Mouse (Mus musculus) neural tube, embryonic 15.5 days (tissue): ENCODE results near the gene Atp8b4. TPM values are rescaled to one million over a fixed set of nuclear protein-coding genes. Genes with fewer than 3 reads are reported as not detected.
A peak's percentile ranks its signal among the peaks of the same experiment; 100 is the strongest.

Source experiments
- ATAC-seq: fragments of 200-750 bp; cut with Nextera tagmentation; 2 replicates; pipeline ENCODE4 v1.8.0; 2017; ENCODE audit warnings: mild to moderate bottlenecking, moderate TSS enrichment, moderate library complexity; ENCODE audit not compliant: low FRiP score
- H3K27ac ChIP-seq: fragments of 300-500 bp; sonication (generic); replicated peaks from 2 replicates; pipeline ENCODE4 v1.5.1; 2015; ENCODE audit warnings: mild to moderate bottlenecking, inconsistent platforms
- H3K27me3 ChIP-seq: fragments of 300-500 bp; sonication (generic); replicated peaks from 2 replicates; pipeline ENCODE4 v1.6.1; 2015; ENCODE audit warnings: inconsistent platforms
- H3K36me3 ChIP-seq: fragments of 300-500 bp; sonication (generic); 2 replicates; pipeline ENCODE4 v1.6.1; 2015; ENCODE audit warnings: inconsistent platforms
- H3K4me1 ChIP-seq: fragments of 300-500 bp; sonication (generic); 2 replicates; pipeline ENCODE4 v1.6.1; 2015; ENCODE audit warnings: inconsistent platforms
- H3K4me2 ChIP-seq: fragments of 300-500 bp; sonication (generic); 2 replicates; pipeline ENCODE4 v1.6.1; 2015; ENCODE audit warnings: inconsistent platforms, mild to moderate bottlenecking, moderate library complexity
- H3K4me3 ChIP-seq: fragments of 300-500 bp; sonication (generic); replicated peaks from 2 replicates; pipeline ENCODE4 v1.5.1; 2015; ENCODE audit warnings: mild to moderate bottlenecking, inconsistent platforms
- H3K9ac ChIP-seq: fragments of 300-500 bp; sonication (generic); replicated peaks from 2 replicates; pipeline ENCODE4 v1.6.1; 2015; ENCODE audit warnings: mild to moderate bottlenecking, inconsistent platforms
- H3K9me3 ChIP-seq: fragments of 300-500 bp; sonication (generic); replicated peaks from 2 replicates; pipeline ENCODE4 v1.6.1; 2016; ENCODE audit warnings: inconsistent platforms
- WGBS: fragments of 180-500 bp; shearing (Covaris S2); methylation state at CpG from one replicate; pipeline ENCODE4 v1.1.7; 2015; ENCODE audit warnings: mixed read lengths; 5-methylcytosine and 5-hydroxymethylcytosine counted together
- polyA plus RNA-seq: library from polyadenylated mRNA; unstranded; fragments of >200 nt; fragmentation: Nextera tagmentation; extraction: Ambion mirVana; gene quantifications from 2 replicates; pipeline ENCODE4 v1.2.1, GENCODE M21; 2015

The Atp8b4 gene
- polyA plus RNA-seq, 1 experiment from 2014 or later, result 0.08 TPM

DNA sequence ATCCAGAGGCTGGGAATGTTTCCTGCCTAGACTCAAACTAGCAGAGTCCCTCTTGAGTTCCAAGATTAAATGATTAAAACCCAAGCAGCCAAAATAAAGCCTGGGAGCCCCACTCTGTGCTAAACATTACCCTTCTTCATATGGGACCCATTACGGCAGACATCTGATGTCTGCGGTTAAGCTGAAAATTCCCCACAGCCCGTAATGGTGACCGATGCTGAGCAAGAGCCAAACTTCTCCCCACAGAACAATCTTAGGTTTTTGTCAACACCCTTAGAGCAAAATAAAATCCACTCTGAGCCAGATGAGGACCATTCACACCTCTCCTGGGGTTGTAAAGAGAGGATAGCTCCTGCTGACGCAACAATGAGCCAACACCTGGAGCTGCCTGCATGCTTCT is 120.2 kb downstream of the Atp8b4 start:
- WGBS, result 73% methylated on average over 5 of the region's 5 CpGs
- Histone ChIP-seq H3K9me3 (no peaks in the 10 kb centered on the region), H3K4me1 (no peaks in the 10 kb centered on the region), H3K4me2 (no peak overlapping the region), H3K27me3 (no peaks in the 10 kb centered on the region), H3K4me3 (no peak overlapping the region), H3K9ac (no peak overlapping the region), H3K27ac (no peak overlapping the region), H3K36me3 (no peaks in the 10 kb centered on the region)
- ATAC-seq, result no peak

DNA sequence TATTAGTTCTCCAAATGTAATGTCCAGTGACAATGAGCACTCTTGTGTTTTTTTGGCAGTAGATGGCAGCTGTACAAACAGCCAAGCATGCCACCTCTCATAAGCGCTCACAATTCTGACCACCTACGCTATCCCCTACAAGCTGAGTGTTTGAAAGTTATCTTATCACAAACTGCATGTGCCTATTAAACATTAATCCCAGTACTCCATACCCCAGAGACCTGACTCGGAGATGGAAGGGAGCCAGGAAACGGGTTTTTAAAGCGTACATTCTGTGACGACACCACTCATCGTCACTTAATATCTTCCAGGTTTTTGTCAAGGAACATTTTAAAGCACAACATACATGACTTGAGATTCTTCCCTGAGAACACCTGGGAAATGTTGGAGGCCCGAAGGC is 128.8 kb downstream of the Atp8b4 start:
- 90% methylated on average over 8 of the region's 8 CpGs for WGBS
- no peak overlapping the region for H3K27ac ChIP-seq
- H3K36me3 ChIP-seq, result no peaks in the 10 kb centered on the region
- no peak overlapping the region for H3K9ac ChIP-seq
- ATAC-seq, result no peak
- no peak overlapping the region for H3K4me3 ChIP-seq
- no peaks in the 10 kb centered on the region for H3K4me1 ChIP-seq
- no peaks in the 10 kb centered on the region for H3K27me3 ChIP-seq
- H3K9me3 ChIP-seq, result no peaks in the 10 kb centered on the region
- H3K4me2 ChIP-seq, result no peak overlapping the region

DNA sequence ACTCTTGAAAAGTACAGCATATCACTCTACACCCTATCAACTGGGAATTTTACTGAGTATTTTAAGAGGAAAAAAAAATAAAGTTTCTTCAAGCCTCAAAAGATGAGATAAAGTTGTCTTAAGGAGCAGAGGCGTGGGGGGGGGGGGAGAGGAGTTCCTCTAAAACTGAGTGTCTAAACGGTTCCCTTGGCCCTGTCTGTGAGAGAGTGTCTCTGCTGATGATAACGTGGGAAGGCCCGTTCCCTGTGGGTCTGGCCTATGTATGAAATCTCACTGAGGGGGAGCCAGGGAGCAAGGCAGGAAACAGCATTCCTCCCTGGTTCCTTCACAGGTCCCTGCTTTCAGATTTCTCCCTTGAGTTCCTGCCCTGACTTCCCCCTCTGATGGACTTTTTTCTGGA is 130.7 kb downstream of the Atp8b4 start:
- Histone ChIP-seq H3K27me3 (no peaks in the 10 kb centered on the region), H3K27ac (no peak overlapping the region), H3K36me3 (no peaks in the 10 kb centered on the region), H3K4me3 (no peak overlapping the region), H3K4me2 (no peak overlapping the region), H3K4me1 (no peaks in the 10 kb centered on the region), H3K9me3 (no peaks in the 10 kb centered on the region), H3K9ac (no peak overlapping the region)
- 78% methylated on average over 4 of the region's 4 CpGs for WGBS
- no peak for ATAC-seq

DNA sequence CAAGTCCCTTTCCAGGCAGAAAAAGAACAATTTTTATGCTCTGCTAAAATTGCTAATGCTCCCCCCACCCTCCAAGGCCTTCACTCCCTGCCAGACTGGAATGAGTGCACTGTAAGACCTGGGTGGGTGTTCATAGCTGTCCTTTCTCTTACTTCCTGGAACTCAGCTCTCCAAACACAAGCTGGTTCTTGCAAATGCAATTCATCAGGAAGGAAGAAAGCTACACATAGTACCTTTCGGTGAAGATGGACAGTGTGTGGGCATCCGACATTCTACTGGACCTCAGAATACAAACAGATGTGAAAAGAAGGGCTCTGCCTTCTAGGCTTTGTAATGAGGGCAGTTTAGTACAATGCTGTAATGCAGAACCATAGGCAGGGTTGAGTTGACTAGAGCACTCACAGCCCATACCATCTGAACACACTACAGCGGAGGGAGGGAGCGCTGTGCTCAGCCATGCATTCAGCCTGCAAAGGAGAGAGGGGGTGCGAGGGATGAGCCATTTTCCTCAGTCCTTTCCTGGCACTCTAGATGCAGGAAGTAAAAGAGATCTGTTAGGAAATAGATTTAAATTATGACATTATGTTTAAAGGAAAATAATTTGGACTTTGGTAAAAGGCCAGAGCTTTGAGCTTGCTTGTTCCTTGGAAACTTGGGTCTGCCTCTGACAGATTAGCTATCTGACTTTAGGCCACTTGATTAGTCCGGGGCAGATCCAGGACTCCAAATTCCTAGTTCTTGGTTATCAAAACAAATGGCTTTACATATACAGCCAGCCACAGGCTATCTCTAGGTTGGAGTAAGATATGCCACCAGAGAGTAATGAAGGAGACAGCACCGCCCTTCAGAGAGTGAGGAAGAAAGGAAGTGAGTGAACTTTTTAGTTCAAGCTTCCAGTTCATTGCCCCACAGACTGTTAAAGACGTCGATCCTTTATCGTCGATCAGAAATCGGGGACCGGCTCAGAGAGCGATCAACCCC is 136.4 kb downstream of the Atp8b4 start:
- 88% methylated on average over 14 of the region's 14 CpGs for WGBS
- no peaks in the 10 kb centered on the region for H3K27me3 ChIP-seq
- H3K36me3 ChIP-seq, result no peaks in the 10 kb centered on the region
- no peak overlapping the region for H3K27ac ChIP-seq
- no peaks in the 10 kb centered on the region for H3K4me1 ChIP-seq
- H3K9me3 ChIP-seq, result no peaks in the 10 kb centered on the region
- no peak for ATAC-seq
- no peak overlapping the region for H3K4me3 ChIP-seq
- no peak overlapping the region for H3K4me2 ChIP-seq
- no peak overlapping the region for H3K9ac ChIP-seq

DNA sequence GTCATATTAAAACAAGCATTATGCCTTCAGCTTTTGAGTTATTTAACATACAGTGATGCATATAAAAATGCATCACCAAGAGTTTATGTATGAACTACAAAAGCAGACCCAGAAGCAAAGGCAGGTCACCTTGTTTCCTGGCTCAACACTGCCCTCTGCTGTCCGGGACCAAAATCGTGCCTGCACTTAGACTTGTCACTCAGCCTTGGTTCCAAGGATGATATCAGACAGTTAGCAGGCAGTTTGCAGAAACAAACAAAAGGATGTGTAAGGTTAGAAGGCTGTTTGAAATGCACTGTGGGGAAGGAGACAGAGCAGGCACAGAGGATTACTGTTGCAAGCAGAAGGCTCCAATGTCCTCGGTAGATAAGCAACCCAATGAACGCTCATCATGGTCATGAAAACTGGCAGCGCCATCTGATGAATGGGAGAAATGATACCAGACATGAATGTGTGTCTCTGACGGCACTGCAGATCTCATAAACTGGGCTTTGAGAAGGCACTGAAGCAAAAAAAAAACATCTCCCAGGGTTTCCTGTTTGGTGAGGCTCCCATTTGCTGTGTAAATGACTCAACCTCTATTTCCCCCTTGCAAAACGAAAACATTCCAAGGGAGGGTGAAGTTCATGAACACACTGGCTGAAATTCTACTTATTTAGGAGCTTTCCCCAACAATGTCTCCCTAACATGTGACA is 137.3 kb downstream of the Atp8b4 start:
- no peak overlapping the region for H3K4me3 ChIP-seq
- WGBS, result 53% methylated on average over 7 of the region's 7 CpGs
- 0 out of 2 replicates have a peak, but pooled peaks have one; percentile 55 for ATAC-seq
- H3K9ac ChIP-seq, result no peak overlapping the region
- H3K27me3 ChIP-seq, result no peaks in the 10 kb centered on the region
- H3K36me3 ChIP-seq, result no peaks in the 10 kb centered on the region
- no peaks in the 10 kb centered on the region for H3K4me1 ChIP-seq
- H3K9me3 ChIP-seq, result no peaks in the 10 kb centered on the region
- H3K4me2 ChIP-seq, result no peak overlapping the region
- H3K27ac ChIP-seq, result no peak overlapping the region

DNA sequence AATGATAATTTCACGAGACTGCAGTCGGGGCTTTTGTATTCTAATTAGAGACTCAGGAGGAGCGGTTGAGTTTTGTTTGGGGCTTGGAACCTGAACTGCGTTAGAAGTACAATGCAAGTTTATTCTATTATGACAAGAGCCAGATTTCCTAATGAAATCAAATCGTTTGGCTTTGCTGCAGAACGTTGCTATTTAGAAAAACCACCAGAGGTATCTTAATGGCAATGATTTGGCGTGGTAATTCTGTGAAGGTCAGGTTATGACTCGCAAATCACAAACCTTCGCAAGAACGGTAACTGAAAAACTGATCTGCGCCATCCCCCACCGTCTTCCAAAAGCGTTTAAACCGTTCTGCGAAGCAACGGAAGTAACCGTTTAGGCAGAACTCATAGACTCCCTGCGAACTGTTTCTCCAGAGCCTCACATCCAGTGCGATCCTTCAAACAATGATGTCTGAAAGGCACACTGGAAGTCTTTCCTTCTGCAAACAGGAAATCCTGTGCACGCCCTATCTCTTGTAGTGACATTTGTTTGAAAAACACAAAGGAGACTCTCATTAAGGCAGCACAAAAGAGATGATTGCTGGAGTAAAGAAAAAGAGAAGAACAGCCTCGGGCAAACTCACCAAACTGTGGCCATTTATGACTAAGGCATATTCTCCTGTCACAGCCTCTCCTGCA is 139.2 kb downstream of the Atp8b4 start:
- Histone ChIP-seq H3K27ac (no peak overlapping the region), H3K27me3 (no peaks in the 10 kb centered on the region), H3K9ac (no peak overlapping the region), H3K9me3 (no peaks in the 10 kb centered on the region), H3K36me3 (no peaks in the 10 kb centered on the region), H3K4me1 (no peaks in the 10 kb centered on the region), H3K4me3 (no peak overlapping the region), H3K4me2 (peak overlapping the region; percentile 18)
- WGBS, result 46% methylated on average over 21 of the region's 21 CpGs
- no peak for ATAC-seq

DNA sequence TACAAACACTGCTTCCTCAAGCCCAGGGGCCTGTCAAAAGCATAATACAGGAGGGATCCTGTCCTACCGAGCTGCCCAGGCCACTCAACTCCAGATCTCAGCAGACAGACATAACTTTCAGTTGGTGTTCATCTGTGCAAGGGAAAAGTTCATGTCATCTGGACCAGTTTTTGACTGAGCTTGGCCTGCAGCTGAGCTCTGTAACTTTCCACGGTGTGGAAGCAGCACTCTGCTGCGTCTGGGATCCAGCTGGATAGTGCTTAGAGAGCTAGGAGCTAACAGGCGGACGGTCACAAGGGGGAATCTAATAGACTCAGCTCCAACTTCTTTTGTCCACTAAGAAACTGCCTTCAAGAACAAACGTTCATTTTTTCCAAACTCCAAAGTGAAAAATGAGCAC is 139.8 kb downstream of the Atp8b4 start:
- H3K27me3 ChIP-seq, result no peaks in the 10 kb centered on the region
- no peak overlapping the region; the same call in 1 of the 2 replicates for H3K4me2 ChIP-seq
- 58% methylated on average over 6 of the region's 6 CpGs for WGBS
- H3K4me1 ChIP-seq, result no peaks in the 10 kb centered on the region
- H3K9ac ChIP-seq, result no peak overlapping the region
- H3K36me3 ChIP-seq, result no peaks in the 10 kb centered on the region
- no peak for ATAC-seq
- no peak overlapping the region for H3K27ac ChIP-seq
- no peak overlapping the region for H3K4me3 ChIP-seq
- H3K9me3 ChIP-seq, result no peaks in the 10 kb centered on the region

DNA sequence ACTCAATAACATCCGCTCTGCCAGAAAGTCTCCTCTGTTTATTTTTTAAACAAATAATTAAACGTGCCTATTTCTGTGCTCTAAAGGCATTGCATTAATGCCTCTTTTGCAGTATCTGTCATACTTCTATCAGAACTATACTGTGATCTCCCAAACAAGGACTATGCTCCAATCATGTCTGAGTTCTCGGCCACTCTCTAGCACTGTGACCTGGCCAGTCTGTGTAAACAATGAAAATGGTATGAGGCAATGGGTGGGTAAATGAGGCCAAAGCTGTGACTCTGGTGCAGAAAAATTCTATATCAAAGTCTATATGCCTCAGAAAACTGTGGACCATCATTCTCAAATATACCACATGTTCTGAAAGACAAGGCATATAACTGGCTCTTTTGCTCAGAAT is 140.5 kb downstream of the Atp8b4 start:
- Histone ChIP-seq H3K27me3 (no peaks in the 10 kb centered on the region), H3K4me2 (no peak overlapping the region), H3K9me3 (no peaks in the 10 kb centered on the region), H3K36me3 (no peaks in the 10 kb centered on the region), H3K27ac (no peak overlapping the region), H3K9ac (no peak overlapping the region), H3K4me3 (no peak overlapping the region), H3K4me1 (no peaks in the 10 kb centered on the region)
- ATAC-seq, result no peak
- WGBS, result 88% methylated on average over 3 of the region's 3 CpGs

DNA sequence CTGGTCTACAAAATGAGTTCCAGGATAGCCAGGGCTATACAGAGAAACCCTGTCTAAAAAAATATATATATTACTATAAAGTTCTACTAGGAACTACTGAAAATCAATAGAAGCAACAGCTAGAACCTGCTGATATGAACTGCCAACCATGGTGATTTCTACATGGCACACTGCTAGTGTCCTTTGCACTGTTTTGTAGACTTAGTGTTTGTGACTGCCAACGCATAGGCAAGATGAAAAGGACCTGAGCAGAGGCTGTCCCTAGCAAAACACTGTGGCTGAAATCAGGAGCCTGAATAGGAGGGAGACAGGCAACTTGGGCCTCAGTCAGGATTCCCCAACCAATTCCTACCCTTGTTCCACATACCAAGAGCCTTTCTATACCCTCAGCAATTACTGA is 141.2 kb downstream of the Atp8b4 start:
- Histone ChIP-seq H3K27ac (no peak overlapping the region), H3K9ac (no peak overlapping the region), H3K4me2 (no peak overlapping the region), H3K9me3 (no peaks in the 10 kb centered on the region), H3K27me3 (no peaks in the 10 kb centered on the region), H3K4me3 (no peak overlapping the region), H3K36me3 (no peaks in the 10 kb centered on the region), H3K4me1 (no peaks in the 10 kb centered on the region)
- no peak for ATAC-seq
- WGBS, result 93% methylated on average over 1 of the region's 1 CpGs

DNA sequence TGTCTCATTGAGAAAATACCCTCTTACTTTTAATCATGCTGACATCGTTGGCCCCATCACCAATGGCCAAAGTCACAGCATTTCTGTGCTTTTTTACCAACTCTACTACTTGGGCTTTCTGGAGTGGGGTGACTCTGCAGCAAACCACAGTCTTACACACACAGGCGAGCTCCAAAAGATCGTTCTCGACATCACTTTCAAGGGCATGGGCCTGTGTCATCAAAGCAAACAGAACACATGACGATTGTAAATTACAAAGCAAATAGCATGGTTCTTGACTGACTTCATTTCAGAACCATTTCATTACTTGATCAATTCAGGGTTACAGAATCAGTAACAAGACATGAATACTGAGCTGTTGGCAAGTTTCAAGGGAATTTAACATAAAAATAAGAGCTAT is 141.7 kb downstream of the Atp8b4 start:
- no peak for ATAC-seq
- Histone ChIP-seq H3K9me3 (no peaks in the 10 kb centered on the region), H3K36me3 (no peaks in the 10 kb centered on the region), H3K4me2 (no peak overlapping the region), H3K9ac (no peak overlapping the region), H3K4me1 (no peaks in the 10 kb centered on the region), H3K4me3 (no peak overlapping the region), H3K27ac (no peak overlapping the region), H3K27me3 (no peaks in the 10 kb centered on the region)
- 93% methylated on average over 5 of the region's 5 CpGs for WGBS

DNA sequence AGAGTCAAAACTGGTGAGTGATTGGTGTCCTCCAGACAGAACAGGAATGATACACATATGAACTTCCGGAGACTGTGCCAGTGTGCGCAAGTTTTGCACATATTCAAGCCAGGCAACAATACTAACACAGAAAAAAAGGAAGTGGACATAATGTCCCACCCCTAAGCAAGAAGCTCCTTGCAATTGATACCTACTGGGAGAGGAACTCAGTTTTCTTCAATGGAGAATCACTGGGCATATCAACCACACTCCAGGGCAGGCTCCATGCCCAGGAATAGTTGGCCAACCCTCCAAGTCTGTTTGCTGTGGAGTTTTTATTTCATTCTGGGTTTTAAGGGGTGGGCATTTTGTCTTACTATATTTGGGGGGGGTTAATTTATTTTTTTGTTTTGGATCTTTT is 145.2 kb downstream of the Atp8b4 start:
- 95% methylated on average over 2 of the region's 2 CpGs for WGBS
- no peak overlapping the region for H3K4me3 ChIP-seq
- ATAC-seq, result no peak

More for the DNA sequence above, 145.2 kb downstream of the Atp8b4 start:
- no peak overlapping the region for H3K9ac ChIP-seq
- H3K36me3 ChIP-seq, result no peaks in the 10 kb centered on the region
- no peaks in the 10 kb centered on the region for H3K9me3 ChIP-seq
- no peak overlapping the region for H3K27ac ChIP-seq
- H3K27me3 ChIP-seq, result no peaks in the 10 kb centered on the region
- no peak overlapping the region for H3K4me2 ChIP-seq
- H3K4me1 ChIP-seq, result no peaks in the 10 kb centered on the region
